Mouse (Mus musculus) layer of hippocampus, adult 8-10 months (tissue): ENCODE measurements around the gene Ccm2. TPM values are rescaled to one million over a fixed set of nuclear protein-coding genes. Genes with fewer than 3 reads are reported as not detected.

ENCODE experiments used
- DNase-seq, 2 experiments: peaks; one replicate each; pipeline ENCODE4 v3.0.0; 2022; ENCODE audit warnings: low spot score in 2 of 2
- total RNA-seq, 4 experiments: library from RNA; stranded (reverse); gene quantifications; 2 replicates each; pipeline ENCODE4 v1.2.4; 2022

Gene Ccm2
- total RNA-seq, 4 experiments from 2014 or later: 47.4 to 53.9 (median 52.2) TPM

DNA sequence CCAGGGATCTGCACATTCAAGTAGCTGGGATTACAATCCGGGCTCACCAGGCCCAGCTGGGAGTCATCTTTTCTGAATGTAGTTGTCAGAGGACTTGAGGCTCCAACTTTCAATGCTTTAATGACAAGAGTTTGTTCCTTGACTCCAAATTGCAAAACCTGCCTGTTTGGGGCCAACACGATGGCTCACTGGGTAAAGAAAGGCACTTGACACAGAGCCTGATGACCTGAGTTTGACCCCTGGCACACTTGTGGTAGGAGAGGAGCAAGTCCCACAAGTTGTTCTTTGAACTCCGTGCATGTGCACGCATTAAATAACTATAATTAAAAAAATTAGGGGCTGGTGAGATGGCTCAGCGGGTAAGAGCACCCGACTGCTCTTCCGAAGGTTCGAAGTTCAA, 16.7 kb upstream of the Ccm2 start:
- DNase-seq: no peak

DNA sequence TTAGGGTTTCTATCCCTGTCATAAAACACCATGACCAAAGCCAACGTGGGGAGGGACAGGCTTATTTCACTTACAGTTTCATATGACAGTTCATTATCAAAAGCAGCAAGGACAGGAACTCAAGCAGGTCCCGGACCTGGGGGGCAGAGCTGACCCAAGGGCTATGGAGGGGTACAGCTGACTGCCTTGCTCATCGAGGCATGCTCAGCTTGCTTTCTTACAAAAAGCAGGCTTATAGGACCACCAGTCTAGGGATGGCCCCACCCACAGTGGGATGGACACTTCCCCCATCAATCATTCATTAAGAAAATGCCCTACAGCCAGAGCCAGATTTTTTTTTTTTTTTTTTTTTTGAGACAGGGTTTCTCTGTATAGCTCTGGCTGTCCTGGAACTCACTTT, 15.9 kb upstream of the Ccm2 start:
- no peak for DNase-seq

DNA sequence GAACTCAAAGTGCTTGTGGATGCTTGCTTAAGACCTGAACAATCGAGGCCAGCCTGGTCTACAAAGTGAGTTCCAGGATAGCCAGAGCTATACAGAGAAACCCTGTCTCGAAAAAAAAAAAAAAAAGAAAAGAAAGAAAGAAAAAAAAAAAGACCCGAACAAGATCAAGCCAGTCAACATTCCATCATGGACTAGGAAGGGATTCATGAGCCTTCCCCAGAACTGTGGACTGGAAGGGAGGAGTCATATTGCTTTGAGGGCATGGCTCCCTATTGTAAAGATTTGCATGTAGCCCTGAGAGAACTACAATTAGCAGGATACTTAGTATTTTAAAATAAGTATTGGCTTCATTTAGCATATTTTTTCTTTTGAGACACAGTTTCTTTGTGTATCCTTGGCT, 2.0 kb upstream of the Ccm2 start:
- no peak for DNase-seq

DNA sequence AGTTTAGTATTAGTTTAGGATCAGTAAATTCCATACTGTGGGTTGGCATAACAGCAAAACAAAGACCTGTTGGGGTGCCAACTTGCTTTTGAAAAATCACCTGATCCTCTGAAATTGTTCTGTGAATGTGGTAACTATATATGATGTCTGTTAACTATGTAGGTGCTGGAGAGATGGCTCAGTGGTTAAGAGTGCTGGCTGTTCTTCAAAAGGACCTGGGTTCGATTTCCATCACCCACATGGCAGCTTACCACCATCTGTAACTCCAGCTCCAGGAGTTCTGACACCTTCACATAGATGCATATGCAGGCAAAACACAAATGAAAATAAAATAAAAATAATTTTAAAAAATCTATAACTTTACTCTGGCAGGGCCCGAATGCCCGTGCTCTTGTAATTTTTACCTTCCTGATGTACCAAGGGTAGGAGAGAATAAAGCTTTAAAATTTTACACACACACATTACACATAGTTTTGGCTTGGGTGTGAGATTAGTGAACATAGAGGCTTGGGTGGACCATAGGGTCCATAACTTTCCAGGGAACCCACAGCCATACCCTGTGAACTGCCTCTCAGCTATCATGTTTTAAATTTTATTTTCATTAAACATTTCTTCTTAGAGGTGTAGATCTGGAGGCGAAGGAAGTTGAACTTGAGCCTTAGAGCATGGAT, 1.4 kb upstream of the Ccm2 start:
- DNase-seq: no peak

DNA sequence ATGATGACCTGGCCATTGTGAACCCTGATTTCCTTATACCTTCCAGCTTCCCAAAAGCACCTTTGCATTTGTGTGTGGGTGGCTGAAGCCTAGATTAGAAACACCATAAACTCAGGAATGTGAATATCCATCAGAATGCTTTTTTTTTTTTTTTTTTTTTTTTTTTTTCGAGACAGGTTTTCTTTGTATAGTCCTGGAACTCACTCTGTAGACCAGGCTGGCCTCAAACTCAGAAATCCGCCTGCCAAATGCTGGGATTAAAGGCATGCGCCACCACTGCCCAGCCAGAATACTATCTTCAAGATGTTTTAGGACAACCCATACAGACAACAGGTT, 862 bp upstream of the Ccm2 start:
- no peak for DNase-seq

DNA sequence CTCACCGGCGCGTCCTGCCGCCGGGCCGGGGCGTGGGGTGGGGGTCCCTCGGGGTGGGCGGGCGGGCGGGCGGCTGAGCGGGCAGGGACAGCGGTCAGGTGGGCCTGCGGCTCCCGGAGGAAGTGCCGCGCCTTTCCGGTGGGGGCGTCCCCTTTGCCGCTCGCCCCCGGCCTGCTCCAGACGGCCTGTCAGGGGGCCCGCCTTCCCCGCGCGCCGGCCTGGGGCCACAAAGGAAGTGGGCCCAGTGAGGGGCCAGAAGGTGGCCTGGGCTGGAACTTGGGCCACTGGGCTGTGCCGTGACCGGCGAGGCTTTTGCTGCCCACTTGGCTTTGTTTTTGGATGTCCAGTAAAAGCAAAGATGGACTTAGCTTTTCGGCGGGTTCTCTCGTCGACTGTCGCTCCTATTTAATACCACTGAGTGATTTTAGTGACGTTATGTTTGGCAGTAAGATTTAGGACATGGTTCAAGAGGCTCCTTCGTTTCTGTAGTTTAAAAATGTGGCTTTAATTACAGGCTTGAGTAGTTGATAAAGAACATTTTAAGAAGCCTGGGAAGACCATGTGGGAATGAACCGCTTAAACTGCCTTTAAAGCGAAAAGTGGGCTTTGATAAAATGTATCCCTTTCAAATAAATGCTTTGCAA, 472 bp downstream of the Ccm2 start:
- DNase-seq: peak in 1 of 2 experiments; percentile 29

DNA sequence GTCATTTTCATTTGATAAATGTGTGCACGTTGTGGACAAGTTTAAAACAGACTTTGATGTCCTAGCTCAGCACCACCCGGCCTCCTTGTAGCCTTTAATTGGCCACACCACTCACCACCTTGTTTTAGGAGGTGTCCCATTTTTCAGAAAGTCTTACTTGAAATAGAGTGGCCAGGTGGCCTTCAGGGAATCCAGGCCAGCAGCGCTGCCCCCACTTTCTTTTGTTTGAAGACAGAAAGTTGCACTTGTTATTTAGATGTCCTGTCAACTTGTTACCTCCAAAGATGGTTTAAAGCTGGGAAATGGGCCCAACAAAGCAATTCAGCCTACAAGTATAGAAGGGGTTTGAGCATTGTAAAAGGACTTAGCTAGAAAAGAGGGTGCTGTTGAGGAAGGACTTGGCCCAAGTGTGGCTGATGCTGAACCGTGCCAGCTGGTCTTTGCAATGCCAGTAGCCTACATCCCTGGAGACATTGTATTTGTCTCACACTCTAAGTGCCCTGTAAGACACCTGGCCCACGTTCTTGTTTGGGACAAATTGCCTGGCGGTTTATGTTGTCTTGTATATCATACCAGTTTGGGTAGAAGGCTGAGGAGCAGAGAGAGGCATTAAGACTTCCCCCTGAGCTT, 1.1 kb downstream of the Ccm2 start:
- no peak for DNase-seq

DNA sequence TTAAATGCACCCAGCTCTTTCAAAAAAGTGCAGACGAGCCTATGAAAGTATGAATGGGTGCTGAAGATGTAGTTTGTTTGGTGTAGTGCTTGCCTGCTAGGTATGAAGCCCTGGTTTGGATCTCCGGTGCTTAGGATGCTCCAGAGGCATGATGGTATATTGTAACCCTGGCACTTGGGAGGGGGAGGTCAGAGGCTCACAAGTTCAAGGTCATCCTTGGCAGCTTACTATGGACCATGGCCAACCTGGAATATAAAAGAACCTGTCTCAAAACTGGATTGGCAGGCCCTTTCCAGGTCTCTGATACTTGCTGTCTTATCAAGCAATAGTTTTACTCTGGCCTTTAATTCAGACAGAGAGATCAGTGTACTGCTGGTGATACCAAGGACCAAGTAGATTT, 3.1 kb downstream of the Ccm2 start:
- no peak for DNase-seq

DNA sequence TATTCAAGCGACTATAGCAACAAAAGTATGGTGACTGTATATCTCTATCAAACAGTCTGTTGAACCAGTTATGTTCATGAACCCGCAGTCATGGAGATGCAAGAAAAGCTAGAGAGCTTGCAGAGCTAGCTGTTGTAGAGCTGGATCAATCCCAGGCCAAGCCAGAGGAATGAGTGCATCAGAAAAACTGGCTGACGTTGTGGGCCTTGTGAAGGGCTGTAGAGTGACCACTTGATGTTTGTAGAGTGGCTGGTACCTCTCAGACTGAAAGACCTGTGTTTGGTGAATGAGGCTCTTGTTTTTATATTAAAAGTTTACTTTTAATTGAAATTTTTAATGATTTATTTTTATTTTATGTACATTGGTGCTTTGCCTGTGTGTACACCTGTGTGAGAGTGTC, 3.5 kb downstream of the Ccm2 start:
- no peak for DNase-seq

DNA sequence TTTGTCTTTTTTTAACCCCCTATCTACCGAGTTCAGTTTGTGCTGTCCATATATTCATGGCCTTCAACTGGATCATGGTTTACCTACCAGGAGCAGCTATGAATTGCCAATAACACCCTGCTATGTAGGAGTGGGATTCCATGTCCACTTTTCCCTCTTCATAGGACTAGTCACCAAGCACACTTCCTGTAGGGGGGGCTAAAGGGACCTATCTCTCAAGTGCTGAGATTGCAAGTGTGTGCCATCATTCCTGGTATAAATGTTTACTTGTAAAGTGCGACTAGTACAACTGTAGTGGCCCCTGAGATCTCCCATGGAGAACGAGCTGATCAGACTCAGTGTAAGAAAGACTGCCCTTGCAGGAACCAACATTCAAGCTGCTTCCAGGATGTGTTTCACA, 11.5 kb downstream of the Ccm2 start:
- no peak for DNase-seq

DNA sequence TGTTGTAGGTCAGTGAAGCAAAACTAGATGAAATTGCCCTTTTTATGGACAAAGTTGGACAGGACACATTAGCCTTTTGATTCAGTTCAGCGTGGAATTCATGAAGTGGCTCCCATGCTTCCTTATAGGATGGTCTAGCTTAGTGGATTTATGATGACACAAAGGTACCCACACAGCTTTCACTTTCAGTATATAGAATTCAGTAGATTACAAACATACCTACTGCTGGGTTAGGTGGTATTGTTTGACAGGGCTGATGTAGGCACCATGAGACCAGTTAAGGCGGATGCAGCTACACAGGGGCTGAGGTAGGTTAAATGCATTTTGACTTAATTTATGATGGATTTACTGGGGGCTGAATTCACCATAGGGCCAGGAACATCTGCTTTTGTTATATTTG, 13.3 kb downstream of the Ccm2 start:
- DNase-seq: no peak

DNA sequence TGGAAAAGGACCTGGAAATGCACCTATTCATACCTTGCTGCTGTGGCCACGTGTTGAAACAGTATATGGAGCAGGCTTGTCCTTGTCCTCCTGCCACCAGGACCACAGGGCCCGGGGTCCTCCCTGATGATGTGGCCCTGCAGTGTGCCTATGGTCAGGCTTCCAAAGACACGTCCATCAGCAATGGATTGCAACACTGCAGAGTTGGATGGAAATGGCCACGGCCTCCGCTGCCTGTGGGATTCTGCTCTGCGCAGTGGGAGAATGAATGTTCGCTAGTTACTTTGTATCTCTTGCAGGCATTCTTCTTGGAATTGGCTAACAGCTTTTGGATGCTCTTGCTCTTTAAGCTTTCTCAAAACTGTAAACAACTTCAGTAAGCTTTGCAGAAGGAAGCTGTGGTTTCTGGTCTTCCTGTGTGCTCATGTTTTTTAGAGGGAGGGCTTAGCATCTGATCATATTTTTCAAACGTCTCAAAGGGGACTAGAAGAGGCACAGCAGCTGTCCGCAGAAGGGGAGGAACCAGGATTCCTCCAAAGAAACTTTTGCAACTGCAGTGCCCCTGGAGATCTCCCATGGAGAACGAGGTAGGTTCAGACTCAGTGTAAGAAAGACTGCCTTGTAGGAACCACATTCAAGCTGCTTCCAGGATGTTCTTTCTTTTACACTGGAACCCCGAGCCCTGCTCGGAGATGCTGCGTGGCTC, 14.1 kb downstream of the Ccm2 start:
- no peak for DNase-seq

DNA sequence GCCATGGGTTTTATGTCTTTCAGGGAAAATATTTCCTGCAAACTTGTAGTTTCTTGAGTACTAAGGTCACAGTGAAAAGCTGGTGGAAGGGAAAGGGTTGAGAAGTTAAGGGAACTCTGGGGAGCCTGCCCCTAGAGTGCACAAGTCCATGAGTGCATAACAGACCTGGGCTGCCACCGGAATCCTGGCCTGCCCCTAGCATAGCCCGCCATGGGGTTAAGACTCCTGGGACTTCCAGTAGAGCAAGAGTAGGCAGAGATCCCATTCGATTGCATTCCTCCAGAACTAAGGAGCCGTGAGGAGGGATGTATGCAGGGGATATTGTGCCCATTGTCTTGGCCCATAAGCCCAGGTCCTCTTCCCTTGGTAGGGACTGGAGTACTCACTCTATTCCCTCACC, 14.8 kb downstream of the Ccm2 start:
- DNase-seq: no peak

DNA sequence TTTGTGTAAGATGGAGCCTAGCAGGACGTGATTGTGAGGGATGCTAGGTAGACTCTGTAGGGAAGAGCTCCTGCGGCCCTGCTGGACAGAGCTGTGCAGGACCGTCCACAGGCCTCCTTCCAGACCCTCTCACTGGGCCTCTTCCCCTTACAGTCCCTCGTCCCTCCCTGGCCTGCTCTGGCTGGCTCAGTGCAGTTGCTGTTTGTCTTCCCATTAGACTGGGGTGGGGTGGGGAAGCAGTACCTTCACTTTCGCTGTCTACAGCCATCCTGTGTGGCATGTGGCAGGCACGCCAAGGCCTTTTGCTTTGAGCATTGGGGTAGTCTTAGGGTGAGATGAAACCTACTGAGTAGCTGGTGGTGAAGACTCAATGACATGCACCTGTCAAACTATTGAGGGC, 15.7 kb downstream of the Ccm2 start:
- DNase-seq: no peak

DNA sequence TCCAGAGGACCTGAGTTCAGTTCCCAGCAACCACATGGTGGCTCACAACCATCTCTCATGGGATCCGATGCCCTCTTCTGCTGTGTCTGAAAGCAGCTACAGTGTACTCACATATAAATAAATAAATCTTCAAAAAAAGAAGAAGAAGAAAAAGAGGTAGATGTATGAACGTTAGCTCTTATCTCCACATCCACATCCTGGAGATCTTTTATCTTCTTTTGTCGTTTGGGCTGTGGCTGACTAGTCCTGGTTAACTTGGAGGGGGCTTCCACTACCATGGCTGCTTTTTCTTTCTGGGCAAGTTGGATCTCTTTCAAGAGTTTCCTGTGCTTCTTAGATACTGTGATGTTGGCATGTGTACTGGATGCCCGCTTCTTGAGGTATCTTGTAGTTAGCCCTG, 16.5 kb downstream of the Ccm2 start:
- no peak for DNase-seq

DNA sequence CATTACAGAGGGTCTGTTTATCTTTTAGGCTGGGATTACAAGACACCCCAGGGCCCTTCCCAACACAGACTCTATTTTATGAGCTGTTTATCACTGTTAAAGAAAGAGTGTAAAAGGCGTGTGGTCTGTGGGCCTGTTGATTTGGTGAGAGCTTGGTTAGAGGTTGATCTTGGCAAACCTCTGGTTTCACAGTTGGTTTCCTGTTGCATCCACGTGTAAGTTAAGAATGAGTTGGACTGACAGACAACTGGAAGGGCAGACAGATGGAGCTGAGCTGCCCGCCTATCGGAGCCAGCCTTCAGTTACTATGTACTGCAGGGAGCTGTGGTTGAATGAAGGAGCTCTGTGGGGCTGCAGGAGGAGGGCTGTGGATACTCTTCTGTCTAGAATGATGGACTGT, 19.8 kb downstream of the Ccm2 start:
- no peak for DNase-seq

DNA sequence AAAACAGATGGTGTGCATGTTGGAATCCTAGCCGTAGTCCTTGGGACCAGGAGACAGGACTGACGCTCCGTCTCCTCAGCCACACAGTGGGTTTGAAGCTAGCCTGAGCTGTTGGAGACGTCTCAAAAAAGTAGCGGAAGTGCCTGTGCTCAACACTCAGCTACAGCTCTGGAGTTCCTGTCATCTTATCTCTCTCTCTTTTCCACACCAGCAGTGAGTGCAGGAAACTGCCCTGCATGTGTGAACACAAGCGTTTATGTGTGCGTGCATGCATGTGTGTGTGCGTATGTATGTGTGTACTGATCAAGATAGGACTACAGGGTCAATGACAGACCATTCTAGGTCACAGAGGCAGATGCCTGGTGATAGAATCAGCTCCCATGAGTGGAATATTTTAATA, 21.3 kb downstream of the Ccm2 start:
- DNase-seq: no peak

DNA sequence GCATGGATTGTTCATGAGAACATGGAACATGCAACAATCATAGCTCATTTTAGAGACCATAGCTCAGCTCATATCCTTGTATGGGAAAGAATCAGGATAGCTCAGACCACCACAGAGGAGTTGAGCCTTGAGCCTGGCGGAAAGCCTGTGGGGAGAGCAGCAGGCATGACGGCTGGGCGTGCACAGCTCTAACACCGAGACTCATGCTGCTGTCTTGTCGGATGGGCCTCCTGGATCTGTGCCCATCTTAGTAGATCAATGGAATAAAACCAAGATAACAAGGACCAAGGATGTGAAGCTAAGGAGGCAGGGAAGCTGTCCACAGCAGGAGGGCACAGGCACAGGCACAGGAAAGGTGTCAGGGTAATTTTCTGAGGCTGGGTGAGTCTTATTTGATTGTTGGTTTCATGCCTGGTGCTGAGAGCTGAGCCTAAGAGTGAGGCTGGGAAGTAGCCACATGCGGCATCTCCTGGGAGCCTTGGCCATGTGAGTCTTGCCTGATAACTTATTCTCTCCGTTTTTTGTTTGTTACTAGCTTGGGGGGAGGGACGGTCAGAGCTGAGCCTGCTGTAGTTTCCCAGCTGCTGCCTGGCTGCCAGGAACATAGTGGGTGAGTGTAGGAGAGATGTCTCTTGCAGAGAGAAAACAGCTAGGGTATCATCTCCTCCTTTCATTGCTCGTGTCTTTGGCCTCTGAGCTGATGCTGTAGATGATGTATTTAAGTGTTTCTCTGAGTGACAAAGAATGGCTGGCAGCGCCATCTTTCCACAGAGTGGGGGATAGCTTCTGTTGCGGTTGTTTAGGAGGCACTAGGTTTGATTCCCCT, 22.1 kb downstream of the Ccm2 start:
- DNase-seq: peak in 1 of 2 experiments; percentile 50

DNA sequence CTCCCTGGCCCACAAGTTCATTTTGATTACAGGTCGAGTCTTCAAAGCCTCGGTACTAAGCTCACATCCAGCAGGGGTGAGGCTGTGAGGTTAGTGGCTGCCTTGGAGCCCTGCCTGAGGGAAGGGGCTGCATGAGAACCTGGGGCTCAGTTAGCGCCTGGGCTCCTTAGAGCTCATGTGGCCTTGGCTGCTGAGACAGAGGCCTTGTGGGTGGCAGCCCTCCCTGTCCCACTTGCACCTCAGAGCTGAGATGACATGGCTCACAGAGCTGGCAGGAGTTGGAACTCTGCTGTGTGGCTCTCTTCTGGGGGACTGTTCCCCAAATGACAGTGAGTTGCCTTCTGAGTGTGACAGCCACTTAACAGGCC, 22.7 kb downstream of the Ccm2 start:
- DNase-seq: no peak

DNA sequence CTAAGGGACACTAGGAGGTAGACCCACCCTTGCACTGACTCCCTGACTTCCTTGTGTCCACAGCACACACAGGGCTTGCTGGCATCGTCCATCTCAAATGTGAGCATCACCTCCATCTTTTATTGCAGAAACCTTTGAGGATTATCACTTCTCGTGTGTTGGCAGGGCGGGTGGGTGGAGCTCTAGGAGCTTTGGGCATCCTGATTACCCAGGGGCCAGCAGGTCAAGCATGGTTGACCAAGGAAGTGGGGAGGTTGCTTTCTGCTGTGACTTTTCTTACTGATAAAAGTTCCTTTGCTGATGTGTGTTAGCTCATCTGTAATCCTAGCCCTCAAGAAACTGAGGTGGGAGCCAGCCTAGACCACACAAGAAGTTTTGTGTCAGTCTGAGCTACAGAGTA, 29.5 kb downstream of the Ccm2 start:
- DNase-seq: no peak

DNA sequence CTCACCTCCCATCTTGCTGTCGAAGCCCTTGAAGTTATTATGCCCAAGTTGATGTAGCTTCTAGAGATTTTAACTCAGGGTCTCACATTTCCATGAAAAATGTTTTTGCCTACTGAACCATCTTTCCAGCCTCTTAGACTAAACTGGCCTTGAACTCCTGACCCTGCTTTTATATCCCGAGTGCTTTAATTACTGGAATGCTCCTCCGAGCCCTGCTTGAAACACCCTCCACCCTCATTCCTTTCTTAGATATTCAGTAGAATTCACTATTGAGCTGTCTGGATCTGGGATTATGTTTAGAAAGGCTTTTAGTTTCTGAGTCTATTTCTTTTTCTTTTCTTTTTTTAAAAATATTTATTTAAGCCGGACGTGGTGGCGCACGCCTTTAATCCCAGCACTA, 32.7 kb downstream of the Ccm2 start:
- DNase-seq: no peak
